Mouse (Mus musculus): ENCODE data around the gene Aif1l. TPM values are rescaled to one million over a fixed set of nuclear protein-coding genes. Genes with fewer than 3 reads are reported as not detected.
A peak's percentile ranks its signal among the peaks of the same experiment; 100 is the strongest.

Aif1l gene
- polyA plus RNA-seq, 1 experiment from 2014 or later = 65.8 TPM

GRCm38 (mm10) chr2:31952236-31952635 lies 2.3 kb downstream of the Aif1l start:
- Histone ChIP-seq H3K36me3 (peaks cover under 1% of the 10 kb centered on the region; the same call in 1 of the 2 replicates), H3K9ac (no peak overlapping the region), H3K9me3 (no peaks in the 10 kb centered on the region), H3K4me1 (peaks cover 50% of the 10 kb centered on the region), H3K27me3 (replicated peaks) (peaks cover 9% of the 10 kb centered on the region; the same call in 1 of the 2 replicates), H3K27ac (replicated peaks) (peak overlapping the region; percentile 85; the same call in 1 of the 2 replicates), H3K4me3 (no peak overlapping the region), H3K4me2 (0 out of 2 replicates have a peak overlapping the region, but pooled peaks have one; percentile 84)
- 77% methylated on average over 10 of the region's 10 CpGs for WGBS
- ATAC-seq (ENCODE audit: extremely low read depth, insufficient number of reproducible peaks, low FRiP score, low TSS enrichment) = no peak

DNA sequence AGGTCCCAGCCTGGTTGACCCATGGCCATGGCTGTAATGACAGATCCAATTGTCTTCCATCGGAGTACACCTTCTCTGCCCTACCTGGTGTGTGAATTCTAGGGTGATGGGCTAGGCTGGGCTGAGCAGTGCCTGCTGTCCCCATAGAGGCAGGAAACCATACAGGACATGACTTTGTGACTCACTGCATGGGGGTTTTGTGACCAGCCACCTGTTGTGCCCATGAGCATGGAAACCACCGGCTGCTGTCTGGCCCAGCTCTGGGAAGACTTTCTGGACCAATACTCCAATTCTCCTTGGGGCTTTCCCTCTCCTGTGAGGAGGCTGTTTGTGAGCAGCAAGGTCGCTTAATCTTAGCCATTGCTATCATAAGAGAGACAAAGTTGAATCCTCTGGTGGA lies 2.8 kb downstream of the Aif1l start:
- Histone ChIP-seq H3K4me2 (peak overlapping the region; percentile 84; the same call in 1 of the 2 replicates), H3K9ac (peak overlapping the region; percentile 37; the same call in 1 of the 2 replicates), H3K9me3 (no peaks in the 10 kb centered on the region), H3K4me1 (peaks cover 50% of the 10 kb centered on the region), H3K36me3 (peaks cover 5% of the 10 kb centered on the region; the same call in 1 of the 2 replicates), H3K4me3 (no peak overlapping the region), H3K27me3 (replicated peaks) (peaks cover 9% of the 10 kb centered on the region; the same call in 1 of the 2 replicates), H3K27ac (replicated peaks) (peak overlapping the region; percentile 85)
- no peak for ATAC-seq (ENCODE audit: extremely low read depth, insufficient number of reproducible peaks, low FRiP score, low TSS enrichment)
- WGBS = 69% methylated on average over 3 of the region's 3 CpGs

DNA sequence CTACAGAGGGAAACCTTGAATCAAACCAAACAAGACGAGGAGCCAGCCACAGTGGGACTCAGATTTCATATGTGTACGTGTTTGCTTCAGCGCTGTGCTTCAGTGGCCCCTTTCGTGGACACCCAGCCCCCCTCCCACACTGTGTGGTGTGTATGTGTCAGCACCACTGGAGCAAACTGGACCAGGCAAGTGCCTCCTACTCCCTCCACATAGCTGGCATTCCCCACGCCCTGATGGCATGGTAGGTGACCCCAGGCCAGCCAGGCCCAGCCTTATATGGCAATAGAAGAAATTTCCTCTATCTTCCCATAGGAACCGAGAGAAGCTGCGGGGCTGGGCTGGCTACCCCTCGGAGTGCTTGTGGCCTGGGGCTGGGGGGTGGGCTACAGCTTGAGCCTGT lies 3.7 kb downstream of the Aif1l start:
- H3K9ac ChIP-seq = peak overlapping the region; percentile 56; the same call in 1 of the 2 replicates
- H3K27me3 ChIP-seq (replicated peaks) = peaks cover 9% of the 10 kb centered on the region; the same call in 1 of the 2 replicates
- 0 out of 2 replicates have a peak, but pooled peaks have one; percentile 33 for ATAC-seq (ENCODE audit: extremely low read depth, insufficient number of reproducible peaks, low FRiP score, low TSS enrichment)
- H3K36me3 ChIP-seq = peaks cover 6% of the 10 kb centered on the region; the same call in 1 of the 2 replicates
- WGBS = 29% methylated on average over 8 of the region's 8 CpGs
- peaks cover 50% of the 10 kb centered on the region for H3K4me1 ChIP-seq
- H3K4me3 ChIP-seq = no peak overlapping the region
- no peaks in the 10 kb centered on the region for H3K9me3 ChIP-seq
- H3K4me2 ChIP-seq = peak overlapping the region; percentile 1
- peak overlapping the region; percentile 85 for H3K27ac ChIP-seq (replicated peaks)

- no peaks in the 10 kb centered on the region for H3K9me3 ChIP-seq
- peak overlapping the region; percentile 7 for H3K4me2 ChIP-seq
- 52% methylated on average over 9 of the region's 9 CpGs for WGBS
- H3K4me3 ChIP-seq = no peak overlapping the region
- H3K27me3 ChIP-seq (replicated peaks) = no peaks in the 10 kb centered on the region; the same call in 1 of the 2 replicates
- peaks cover 47% of the 10 kb centered on the region for H3K4me1 ChIP-seq
- H3K9ac ChIP-seq = peak overlapping the region; percentile 7
- peak overlapping the region; percentile 85 for H3K27ac ChIP-seq (replicated peaks)
- peaks cover 11% of the 10 kb centered on the region; the same call in 1 of the 2 replicates for H3K36me3 ChIP-seq
- ATAC-seq (ENCODE audit: extremely low read depth, insufficient number of reproducible peaks, low FRiP score, low TSS enrichment) = no peak
Measured at GRCm38 (mm10) chr2:31954779-31955181, 4.8 kb downstream of the Aif1l start.

DNA sequence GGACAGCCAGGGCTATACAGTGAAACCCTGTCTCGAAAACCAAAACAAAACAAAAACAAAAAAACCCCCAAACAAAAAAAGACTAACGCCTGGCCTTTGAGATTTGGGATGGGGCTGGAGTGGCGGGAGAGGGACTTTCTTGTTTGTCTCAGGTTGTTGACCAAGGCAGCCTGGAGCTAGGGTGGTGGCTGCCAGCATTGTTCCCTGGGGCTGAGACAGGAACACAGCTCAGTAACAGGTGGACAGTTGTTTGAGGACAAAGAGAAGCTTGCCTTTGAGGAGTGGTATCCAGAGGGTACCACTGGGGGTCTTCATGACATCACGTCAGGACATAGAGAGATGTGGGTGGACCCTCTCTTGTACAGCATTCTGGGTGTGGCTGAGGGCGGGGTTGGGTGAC lies 5.7 kb downstream of the Aif1l start:
- no peaks in the 10 kb centered on the region for H3K9me3 ChIP-seq
- H3K4me3 ChIP-seq = no peak overlapping the region
- no peak for ATAC-seq (ENCODE audit: extremely low read depth, insufficient number of reproducible peaks, low FRiP score, low TSS enrichment)
- no peak overlapping the region for H3K4me2 ChIP-seq
- no peak overlapping the region for H3K27ac ChIP-seq (replicated peaks)
- no peak overlapping the region for H3K9ac ChIP-seq
- peaks cover 45% of the 10 kb centered on the region for H3K4me1 ChIP-seq
- H3K27me3 ChIP-seq (replicated peaks) = no peaks in the 10 kb centered on the region
- WGBS = 86% methylated on average over 5 of the region's 5 CpGs
- H3K36me3 ChIP-seq = peaks cover 11% of the 10 kb centered on the region; the same call in 1 of the 2 replicates

- no peaks in the 10 kb centered on the region for H3K27me3 ChIP-seq (replicated peaks)
- H3K36me3 ChIP-seq = peaks cover 11% of the 10 kb centered on the region; the same call in 1 of the 2 replicates
- 0 out of 2 replicates have a peak overlapping the region, but pooled peaks have one; percentile 7 for H3K9ac ChIP-seq
- H3K4me3 ChIP-seq = no peak overlapping the region
- H3K9me3 ChIP-seq = no peaks in the 10 kb centered on the region
- H3K27ac ChIP-seq (replicated peaks) = no peak overlapping the region
- ATAC-seq (ENCODE audit: extremely low read depth, insufficient number of reproducible peaks, low FRiP score, low TSS enrichment) = no peak
- peaks cover 32% of the 10 kb centered on the region for H3K4me1 ChIP-seq
- no peak overlapping the region for H3K4me2 ChIP-seq
- whole genome bisulfite sequencing = 86% methylated on average over 10 of the region's 10 CpGs
Measured at GRCm38 (mm10) chr2:31957211-31957610, 7.3 kb downstream of the Aif1l start.

DNA sequence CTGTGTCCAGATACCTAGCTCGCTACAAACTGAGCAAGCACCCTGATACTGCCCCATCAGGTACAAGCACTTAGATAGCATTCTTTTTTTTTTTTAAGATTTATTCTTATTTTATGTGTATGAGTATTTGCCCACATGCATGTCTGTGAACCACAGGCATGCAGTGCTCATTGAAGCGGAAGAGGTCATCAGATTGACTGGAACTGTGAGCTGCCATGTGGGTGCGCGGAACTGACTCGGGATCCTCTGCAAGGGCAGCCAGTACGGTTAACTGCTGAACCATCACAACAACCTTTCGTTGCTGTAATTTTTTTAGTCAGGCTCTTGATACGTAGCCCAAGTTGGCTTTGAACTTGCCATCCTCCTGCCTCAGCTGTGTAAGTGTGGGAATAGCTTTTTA lies 11.0 kb downstream of the Aif1l start:
- no peaks in the 10 kb centered on the region for H3K9me3 ChIP-seq
- peaks cover 22% of the 10 kb centered on the region; the same call in 1 of the 2 replicates for H3K36me3 ChIP-seq
- no peak overlapping the region for H3K27ac ChIP-seq (replicated peaks)
- 88% methylated on average over 8 of the region's 8 CpGs for WGBS
- no peak for ATAC-seq (ENCODE audit: extremely low read depth, insufficient number of reproducible peaks, low FRiP score, low TSS enrichment)
- no peak overlapping the region for H3K4me2 ChIP-seq
- peaks cover 15% of the 10 kb centered on the region for H3K4me1 ChIP-seq
- no peak overlapping the region for H3K9ac ChIP-seq
- no peak overlapping the region for H3K4me3 ChIP-seq
- no peaks in the 10 kb centered on the region for H3K27me3 ChIP-seq (replicated peaks)

GRCm38 (mm10) chr2:31961791-31962222 lies 11.9 kb downstream of the Aif1l start:
- WGBS = 61% methylated on average over 4 of the region's 4 CpGs
- ATAC-seq (ENCODE audit: extremely low read depth, insufficient number of reproducible peaks, low FRiP score, low TSS enrichment) = no peak
- Histone ChIP-seq H3K4me3 (no peak overlapping the region), H3K9me3 (no peaks in the 10 kb centered on the region), H3K9ac (no peak overlapping the region), H3K4me2 (no peak overlapping the region), H3K27ac (replicated peaks) (peak overlapping the region; percentile 46), H3K4me1 (peaks cover 15% of the 10 kb centered on the region), H3K27me3 (replicated peaks) (no peaks in the 10 kb centered on the region), H3K36me3 (peaks cover 22% of the 10 kb centered on the region; the same call in 1 of the 2 replicates)

DNA sequence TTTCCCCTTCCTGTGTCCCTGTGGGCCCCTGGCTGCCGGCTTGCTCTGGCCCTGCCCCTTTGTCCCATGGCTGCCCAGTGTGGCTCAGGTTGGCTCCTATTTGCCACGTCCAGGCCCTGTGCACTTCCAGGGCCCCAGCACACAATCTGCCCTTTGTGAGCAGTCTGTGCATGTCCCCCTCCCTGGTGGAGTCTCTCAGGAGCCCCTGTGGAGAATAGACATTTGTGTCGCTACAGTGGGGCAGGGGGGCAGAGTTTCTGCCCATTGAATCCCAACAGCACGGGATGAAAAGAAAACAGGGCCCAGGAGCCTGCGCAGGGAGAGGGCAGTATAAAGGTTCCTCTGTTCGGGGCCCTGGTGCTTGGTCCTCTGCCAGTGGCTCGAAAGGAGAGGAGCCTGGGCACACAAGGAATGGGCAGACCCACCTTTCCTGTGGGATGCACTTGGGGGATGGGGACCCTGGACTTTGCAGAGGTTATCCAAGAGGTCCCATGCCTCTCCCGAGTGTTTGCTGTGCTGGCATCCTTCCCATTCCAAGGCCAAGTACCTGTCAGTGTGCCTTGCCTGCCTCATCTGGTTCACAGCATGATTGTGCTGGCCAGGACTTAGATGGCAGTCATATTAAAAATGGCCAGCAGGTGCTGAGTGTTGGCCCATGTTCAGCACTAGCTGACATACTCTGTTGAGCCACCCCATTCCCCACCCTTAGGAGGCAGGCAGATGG lies 12.7 kb downstream of the Aif1l start:
- Histone ChIP-seq H3K4me2 (no peak overlapping the region), H3K27me3 (replicated peaks) (no peaks in the 10 kb centered on the region), H3K27ac (replicated peaks) (peak overlapping the region; percentile 46), H3K4me3 (no peak overlapping the region), H3K4me1 (peaks cover 15% of the 10 kb centered on the region), H3K9ac (no peak overlapping the region), H3K36me3 (peaks cover 17% of the 10 kb centered on the region; the same call in 1 of the 2 replicates), H3K9me3 (no peaks in the 10 kb centered on the region)
- WGBS = 69% methylated on average over 8 of the region's 8 CpGs
- ATAC-seq (ENCODE audit: extremely low read depth, insufficient number of reproducible peaks, low FRiP score, low TSS enrichment) = no peak

DNA sequence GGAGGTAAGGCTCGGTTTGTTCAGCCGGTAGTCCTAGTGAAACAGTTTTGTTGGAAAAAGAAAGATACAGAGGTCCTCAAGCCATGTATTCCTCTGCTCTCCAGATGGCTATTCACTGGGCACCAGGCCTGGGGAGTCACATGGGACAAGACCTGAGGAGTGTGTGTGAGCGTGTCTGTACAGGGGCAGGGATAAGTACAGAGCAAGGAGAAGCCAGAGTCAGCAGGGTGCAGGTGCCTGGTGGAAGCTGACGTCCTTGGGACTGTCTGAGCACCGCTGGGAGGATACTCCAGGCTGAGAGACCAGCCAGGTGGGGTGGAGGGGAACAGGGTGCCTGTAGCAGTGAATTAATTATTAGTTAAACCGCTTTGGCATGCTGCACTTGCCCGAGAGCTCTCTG lies 13.6 kb downstream of the Aif1l start:
- Histone ChIP-seq H3K36me3 (peaks cover 22% of the 10 kb centered on the region; the same call in 1 of the 2 replicates), H3K9ac (no peak overlapping the region), H3K9me3 (no peaks in the 10 kb centered on the region), H3K4me3 (no peak overlapping the region), H3K27me3 (replicated peaks) (no peaks in the 10 kb centered on the region), H3K4me1 (peaks cover 15% of the 10 kb centered on the region), H3K4me2 (no peak overlapping the region), H3K27ac (replicated peaks) (no peak overlapping the region; the same call in 1 of the 2 replicates)
- 80% methylated on average over 7 of the region's 7 CpGs for WGBS
- ATAC-seq (ENCODE audit: extremely low read depth, insufficient number of reproducible peaks, low FRiP score, low TSS enrichment) = no peak

GRCm38 (mm10) chr2:31964191-31964590 lies 14.3 kb downstream of the Aif1l start:
- Histone ChIP-seq H3K4me1 (peaks cover 15% of the 10 kb centered on the region), H3K4me2 (no peak overlapping the region), H3K36me3 (peaks cover 16% of the 10 kb centered on the region; the same call in 1 of the 2 replicates), H3K27ac (replicated peaks) (no peak overlapping the region), H3K27me3 (replicated peaks) (no peaks in the 10 kb centered on the region), H3K4me3 (no peak overlapping the region), H3K9me3 (no peaks in the 10 kb centered on the region), H3K9ac (no peak overlapping the region)
- ATAC-seq (ENCODE audit: extremely low read depth, insufficient number of reproducible peaks, low FRiP score, low TSS enrichment) = no peak
- 89% methylated on average over 3 of the region's 3 CpGs for WGBS

Data from heart, embryonic 13.5 days (tissue).